Mouse (Mus musculus): ENCODE measurements around the gene Gm11172. TPM values are rescaled to one million over a fixed set of nuclear protein-coding genes. Genes with fewer than 3 reads are reported as not detected.
A peak's percentile ranks its signal among the peaks of the same experiment; 100 is the strongest.

Gm11172 gene
- polyA plus RNA-seq, 2 experiments: not detected

DNA sequence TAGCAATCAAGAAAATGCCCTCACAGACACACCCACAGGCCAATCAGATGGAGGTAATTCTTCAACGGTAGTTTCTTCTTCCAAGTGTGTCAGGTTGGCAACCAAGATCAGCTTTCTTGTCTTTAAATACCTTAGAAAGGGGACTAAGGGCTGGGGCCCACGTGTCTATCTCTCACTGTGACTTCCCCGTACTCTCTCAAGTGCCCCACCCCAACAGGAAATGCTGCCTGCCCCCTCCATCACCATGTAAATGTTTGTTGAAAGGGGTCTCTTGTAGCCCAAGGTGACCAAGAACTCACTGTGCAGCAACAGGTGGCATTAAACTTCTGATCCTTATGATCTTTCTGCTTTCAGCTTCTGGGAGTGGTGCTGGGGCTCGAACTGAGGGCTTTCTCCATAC, 1.0 kb downstream of the Gm11172 start:
- Histone ChIP-seq H3K4me1 (ENCODE audit: control insufficient read depth, insufficient read depth, low read length) (no peaks in the 10 kb centered on the region), H3K27ac (replicated peaks; ENCODE audit: low read depth, low read length) (no peak overlapping the region), H3K4me2 (replicated peaks; ENCODE audit: low read depth, low read length, severe bottlenecking) (no peak overlapping the region), H3K36me3 (ENCODE audit: control insufficient read depth, insufficient read depth, low read length) (no peaks in the 10 kb centered on the region), H3K4me3 (replicated peaks; ENCODE audit: low read length) (no peak overlapping the region), H3K27me3 (ENCODE audit: control insufficient read depth, insufficient read depth, low read length) (no peaks in the 10 kb centered on the region), H3K9me3 (ENCODE audit: control insufficient read depth, low read length) (no peaks in the 10 kb centered on the region), H3K9ac (ENCODE audit: low read depth, low read length, severe bottlenecking) (no peak overlapping the region)
- DNase-seq (ENCODE audit: low spot score) (no peak), ATAC-seq (ENCODE audit: low FRiP score, low read depth) (no peak)
- TF ChIP-seq POLR2A (IDR thresholded peaks at IDR 0.05; ENCODE audit: borderline replicate concordance, extremely low read depth, insufficient read depth, insufficient read length): no peak
- WGBS: 71% methylated on average over 4 of the region's 4 CpGs

- Histone ChIP-seq H3K9ac (ENCODE audit: low read depth, low read length, severe bottlenecking) (no peak overlapping the region), H3K9me3 (ENCODE audit: control insufficient read depth, low read length) (no peaks in the 10 kb centered on the region), H3K4me2 (replicated peaks; ENCODE audit: low read depth, low read length, severe bottlenecking) (no peak overlapping the region), H3K4me3 (replicated peaks; ENCODE audit: low read length) (no peak overlapping the region), H3K36me3 (ENCODE audit: control insufficient read depth, insufficient read depth, low read length) (no peaks in the 10 kb centered on the region), H3K27me3 (ENCODE audit: control insufficient read depth, insufficient read depth, low read length) (no peaks in the 10 kb centered on the region), H3K4me1 (ENCODE audit: control insufficient read depth, insufficient read depth, low read length) (no peaks in the 10 kb centered on the region), H3K27ac (replicated peaks; ENCODE audit: low read depth, low read length) (no peak overlapping the region)
- ATAC-seq (ENCODE audit: low FRiP score, low read depth) (peak; percentile 57; the same call in 1 of the 2 replicates), DNase-seq (ENCODE audit: low spot score) (no peak)
- TF ChIP-seq POLR2A (IDR thresholded peaks at IDR 0.05; ENCODE audit: borderline replicate concordance, extremely low read depth, insufficient read depth, insufficient read length): no peak
- WGBS: 86% methylated on average over 4 of the region's 4 CpGs
These were observed 2.1 kb downstream of the Gm11172 start for GRCm38 (mm10) chr16:10814864-10815263.

- Histone ChIP-seq H3K9ac (ENCODE audit: low read depth, low read length, severe bottlenecking) (no peak overlapping the region), H3K27ac (replicated peaks; ENCODE audit: low read depth, low read length) (no peak overlapping the region), H3K4me3 (replicated peaks; ENCODE audit: low read length) (no peak overlapping the region), H3K27me3 (ENCODE audit: control insufficient read depth, insufficient read depth, low read length) (no peaks in the 10 kb centered on the region), H3K4me1 (ENCODE audit: control insufficient read depth, insufficient read depth, low read length) (0 out of 2 replicates have a peak, but pooled peaks cover 4% of the 10 kb centered on the region), H3K36me3 (ENCODE audit: control insufficient read depth, insufficient read depth, low read length) (no peaks in the 10 kb centered on the region), H3K4me2 (replicated peaks; ENCODE audit: low read depth, low read length, severe bottlenecking) (no peak overlapping the region), H3K9me3 (ENCODE audit: control insufficient read depth, low read length) (no peaks in the 10 kb centered on the region)
- 80% methylated on average over 4 of the region's 4 CpGs for WGBS
- TF ChIP-seq POLR2A (IDR thresholded peaks at IDR 0.05; ENCODE audit: borderline replicate concordance, extremely low read depth, insufficient read depth, insufficient read length): no peak
- ATAC-seq (ENCODE audit: low FRiP score, low read depth) (no peak), DNase-seq (ENCODE audit: low spot score) (no peak)
These were observed 5.9 kb downstream of the Gm11172 start for GRCm38 (mm10) chr16:10818579-10819135.

GRCm38 (mm10) chr16:10819966-10820365, 7.3 kb downstream of the Gm11172 start:
- Histone ChIP-seq H3K4me2 (replicated peaks; ENCODE audit: low read depth, low read length, severe bottlenecking) (no peak overlapping the region), H3K27ac (replicated peaks; ENCODE audit: low read depth, low read length) (no peak overlapping the region), H3K27me3 (ENCODE audit: control insufficient read depth, insufficient read depth, low read length) (no peaks in the 10 kb centered on the region), H3K9me3 (ENCODE audit: control insufficient read depth, low read length) (no peaks in the 10 kb centered on the region), H3K36me3 (ENCODE audit: control insufficient read depth, insufficient read depth, low read length) (no peaks in the 10 kb centered on the region), H3K4me3 (replicated peaks; ENCODE audit: low read length) (no peak overlapping the region), H3K9ac (ENCODE audit: low read depth, low read length, severe bottlenecking) (no peak overlapping the region), H3K4me1 (ENCODE audit: control insufficient read depth, insufficient read depth, low read length) (0 out of 2 replicates have a peak, but pooled peaks cover 5% of the 10 kb centered on the region)
- ATAC-seq (ENCODE audit: low FRiP score, low read depth): no peak
- WGBS: 65% methylated on average over 3 of the region's 3 CpGs
- no peak for DNase-seq (ENCODE audit: low spot score)
- no peak for TF ChIP-seq POLR2A (IDR thresholded peaks at IDR 0.05; ENCODE audit: borderline replicate concordance, extremely low read depth, insufficient read depth, insufficient read length)

DNA sequence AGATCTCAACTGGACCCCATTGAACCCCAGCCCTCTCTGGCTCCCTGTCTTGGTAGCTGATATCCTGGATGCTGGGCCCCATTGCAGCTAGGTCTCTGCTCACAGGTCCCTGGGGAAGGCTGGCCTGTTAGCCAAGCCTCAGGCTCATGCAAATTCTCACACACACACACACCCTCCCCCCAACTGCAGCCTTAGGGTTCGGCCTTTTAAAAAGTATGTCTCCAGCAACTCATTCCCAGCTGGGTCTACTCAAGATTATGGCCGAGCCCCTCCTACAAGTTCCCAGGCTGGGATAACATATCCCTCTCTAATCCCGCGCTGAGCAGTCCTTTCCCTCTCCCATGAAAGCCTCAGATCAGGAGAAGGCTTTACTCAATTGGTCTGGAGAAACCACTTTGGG, 8.7 kb downstream of the Gm11172 start:
- peaks cover 17% of the 10 kb centered on the region for H3K4me1 ChIP-seq (ENCODE audit: control insufficient read depth, insufficient read depth, low read length)
- WGBS: 40% methylated on average over 4 of the region's 4 CpGs
- H3K4me2 ChIP-seq (replicated peaks; ENCODE audit: low read depth, low read length, severe bottlenecking): no peak overlapping the region
- no peak overlapping the region for H3K27ac ChIP-seq (replicated peaks; ENCODE audit: low read depth, low read length)
- no peaks in the 10 kb centered on the region for H3K36me3 ChIP-seq (ENCODE audit: control insufficient read depth, insufficient read depth, low read length)
- TF ChIP-seq POLR2A (IDR thresholded peaks at IDR 0.05; ENCODE audit: borderline replicate concordance, extremely low read depth, insufficient read depth, insufficient read length): no peak
- no peaks in the 10 kb centered on the region for H3K9me3 ChIP-seq (ENCODE audit: control insufficient read depth, low read length)
- ATAC-seq (ENCODE audit: low FRiP score, low read depth) (no peak), DNase-seq (ENCODE audit: low spot score) (no peak)
- H3K4me3 ChIP-seq (replicated peaks; ENCODE audit: low read length): no peak overlapping the region
- H3K27me3 ChIP-seq (ENCODE audit: control insufficient read depth, insufficient read depth, low read length): no peaks in the 10 kb centered on the region
- peak overlapping the region; percentile 25; the same call in 1 of the 2 replicates for H3K9ac ChIP-seq (ENCODE audit: low read depth, low read length, severe bottlenecking)

Measured in limb, embryonic 14.5 days (tissue).